Mouse (Mus musculus): ENCODE measurements at regions not wholly inside any gene's neighbourhood (a gene's known extent, or its start where the extent isn't known, plus 50 kb on each side); places are given as distances from the start of the nearest gene placed in this dataset.
A peak's percentile ranks its signal among the peaks of the same experiment; 100 is the strongest.

GRCm38 (mm10) chr2:116979561-116980391 is 101.3 kb downstream of the Tmco5 start:
- DNase-seq: no peak

GRCm38 (mm10) chr2:116980692-116981091 is 102.2 kb downstream of the Tmco5 start:
- no peak for DNase-seq

GRCm38 (mm10) chr2:116983351-116983750 is 104.9 kb downstream of the Tmco5 start:
- no peak for DNase-seq

GRCm38 (mm10) chr2:116983821-116984351 is 105.4 kb downstream of the Tmco5 start:
- DNase-seq: no peak

- DNase-seq: no peak
Observed at GRCm38 (mm10) chr2:116984597-116984996, 106.1 kb downstream of the Tmco5 start.

GRCm38 (mm10) chr2:116985549-116985948 is 107.1 kb downstream of the Tmco5 start:
- DNase-seq: no peak

GRCm38 (mm10) chr2:116988953-116989674 is 110.6 kb downstream of the Tmco5 start:
- no peak for DNase-seq

GRCm38 (mm10) chr2:116990106-116990505 is 111.6 kb downstream of the Tmco5 start:
- no peak for DNase-seq

GRCm38 (mm10) chr2:116991561-116992042 is 113.1 kb downstream of the Tmco5 start:
- no peak for DNase-seq

- DNase-seq: no peak
Observed at GRCm38 (mm10) chr2:116993724-116994123, 115.2 kb downstream of the Tmco5 start.

- DNase-seq: no peak
Observed at GRCm38 (mm10) chr2:116996302-116996701, 117.8 kb downstream of the Tmco5 start.

- no peak for DNase-seq
Observed at GRCm38 (mm10) chr2:116998822-116999221, 120.3 kb downstream of the Tmco5 start.

GRCm38 (mm10) chr2:116999592-116999991 is 121.1 kb downstream of the Tmco5 start:
- no peak for DNase-seq

GRCm38 (mm10) chr2:117003976-117004375 is 117.2 kb upstream of the Spred1 start:
- no peak for DNase-seq

- DNase-seq: no peak
Observed at GRCm38 (mm10) chr2:117006846-117007245, 114.3 kb upstream of the Spred1 start.

- no peak for DNase-seq
Observed at GRCm38 (mm10) chr2:117008922-117009321, 112.3 kb upstream of the Spred1 start.

- no peak for DNase-seq
Observed at GRCm38 (mm10) chr2:117010001-117010400, 111.2 kb upstream of the Spred1 start.

- DNase-seq: no peak
Observed at GRCm38 (mm10) chr2:117010942-117011341, 110.2 kb upstream of the Spred1 start.

GRCm38 (mm10) chr2:117017921-117018651 is 103.1 kb upstream of the Spred1 start:
- peak in 1 of 2 experiments; percentile 3 for DNase-seq

- peak; percentile 5 to 21 for DNase-seq
Observed at GRCm38 (mm10) chr2:117018917-117019538, 102.1 kb upstream of the Spred1 start.

GRCm38 (mm10) chr2:117019552-117019951 is 101.6 kb upstream of the Spred1 start:
- no peak for DNase-seq

GRCm38 (mm10) chr2:117021787-117022186 is 99.4 kb upstream of the Spred1 start:
- no peak for DNase-seq
